Mouse (Mus musculus) heart, adult 2 months (tissue): ENCODE data around the gene Ascl1.

Source experiments
- CTCF ChIP-seq: fragments of 200-600 bp; IDR thresholded peaks from 2 replicates; pipeline ENCODE4 v1.8.1; 2022; ENCODE audit warnings: antibody characterized with exemption, mild to moderate bottlenecking, moderate library complexity
- EP300 ChIP-seq: fragments of 200-500 bp; IDR thresholded peaks from 2 replicates; pipeline ENCODE4 v1.6.1; 2011; ENCODE audit warnings: low read depth, low read length, control low read depth; ENCODE audit not compliant: insufficient read depth
- POLR2A ChIP-seq: fragments of 200-500 bp; IDR thresholded peaks from 2 replicates; pipeline ENCODE4 v1.6.1; 2011; ENCODE audit warnings: mild to moderate bottlenecking, low read depth, low read length, control low read depth; ENCODE audit not compliant: insufficient read depth

GRCm38 (mm10) chr10:87521646-87522045, 28.2 kb upstream of the Ascl1 start, which contains the start of gene Pah:
- TF ChIP-seq CTCF (no peak), EP300 (no peak), POLR2A (no peak)
